Mouse (Mus musculus): ENCODE measurements around the gene Lsm3.

The Lsm3 gene

DNA sequence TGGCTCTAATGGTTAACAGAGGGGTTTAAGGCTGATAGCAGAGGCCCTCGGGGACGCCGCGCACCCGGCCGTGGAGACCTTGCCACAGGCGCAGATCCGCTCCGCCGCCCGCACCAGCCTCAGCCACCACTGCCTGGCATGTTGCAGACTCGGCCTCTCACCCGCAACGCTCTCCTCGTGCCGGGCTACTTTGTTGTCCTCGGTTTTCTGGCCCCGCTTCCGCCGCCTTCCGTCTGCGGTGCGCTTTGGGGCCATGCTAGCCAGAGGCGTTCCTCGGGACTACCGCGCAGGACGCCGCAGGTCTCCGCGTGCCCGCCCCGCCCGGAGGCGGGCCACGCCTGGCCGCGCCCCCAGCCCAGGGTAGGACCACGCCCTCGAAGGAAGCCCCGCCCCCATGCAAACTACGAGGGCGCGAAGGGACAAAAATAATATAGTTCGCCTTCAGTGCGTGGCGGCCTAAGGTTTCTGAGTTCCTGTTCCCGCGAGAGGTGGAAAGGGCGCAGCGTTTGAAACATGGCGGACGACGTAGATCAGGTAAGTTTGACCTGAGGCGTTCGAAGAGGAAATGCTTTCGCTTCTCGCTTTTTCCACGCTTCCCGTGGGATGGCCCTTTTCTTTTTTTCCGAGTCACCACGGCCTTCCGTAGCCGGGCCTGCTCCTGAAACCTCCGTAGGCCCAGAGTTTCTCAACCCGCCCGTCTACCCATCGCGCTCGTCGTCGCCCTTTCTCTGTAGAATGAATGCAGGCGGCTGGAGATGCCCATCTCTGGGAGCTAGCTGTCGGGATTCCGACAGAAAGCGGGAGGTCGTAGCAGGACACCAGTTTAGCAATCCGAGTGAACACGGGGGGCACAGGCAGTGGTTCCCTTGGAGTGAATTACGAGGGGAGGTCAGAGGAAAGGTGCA lies at the start of gene Lsm3, which contains the start of gene Xpc:
Gene Lsm3, plus strand, starts transcription at position 384 of the 905 bp plus-strand sequence.
Gene Xpc, minus strand, starts transcription at position 344 of the 905 bp plus-strand sequence.
- DNase-seq (ENCODE audit: low read depth, low spot score) = peak; percentile 98

- DNase-seq (ENCODE audit: low read depth, low spot score) = no peak
Measured at GRCm38 (mm10) chr6:91467106-91467505, 48.6 kb upstream of the Lsm3 start.

GRCm38 (mm10) chr6:91470712-91471111 lies 45.0 kb upstream of the Lsm3 start:
- no peak for DNase-seq (ENCODE audit: low read depth, low spot score)

DNA sequence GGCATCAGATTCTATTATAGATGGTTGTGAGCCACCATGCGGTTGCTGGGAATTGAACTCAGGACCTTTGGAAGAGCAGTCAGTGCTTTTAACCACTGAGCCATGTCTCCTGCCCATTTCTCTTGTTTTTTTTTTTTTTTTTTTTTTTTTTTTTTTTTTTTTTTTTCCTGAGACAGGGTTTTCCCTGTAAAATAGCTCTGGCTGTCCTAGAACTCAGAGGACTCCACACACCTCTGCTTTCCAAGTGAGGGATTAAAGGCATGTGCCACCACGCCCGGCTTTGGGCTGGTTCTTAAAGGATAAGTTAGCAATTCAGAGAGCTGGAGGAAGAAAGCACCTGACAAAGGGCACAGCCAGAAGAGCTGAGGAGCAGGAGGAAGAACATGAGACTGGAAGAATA lies 44.3 kb upstream of the Lsm3 start:
- DNase-seq (ENCODE audit: low read depth, low spot score) = peak; percentile 27

- DNase-seq (ENCODE audit: low read depth, low spot score) = peak; percentile 63
Measured at GRCm38 (mm10) chr6:91472319-91472718, 43.4 kb upstream of the Lsm3 start.

GRCm38 (mm10) chr6:91472868-91473804 lies 42.6 kb upstream of the Lsm3 start, which contains the start of the genes Chchd4 and Tmem43:
Chchd4 (minus strand) TSS chr6:91473546.
Tmem43 (plus strand) TSS chr6:91473703.
- DNase-seq (ENCODE audit: low read depth, low spot score) = peak; percentile 100

DNA sequence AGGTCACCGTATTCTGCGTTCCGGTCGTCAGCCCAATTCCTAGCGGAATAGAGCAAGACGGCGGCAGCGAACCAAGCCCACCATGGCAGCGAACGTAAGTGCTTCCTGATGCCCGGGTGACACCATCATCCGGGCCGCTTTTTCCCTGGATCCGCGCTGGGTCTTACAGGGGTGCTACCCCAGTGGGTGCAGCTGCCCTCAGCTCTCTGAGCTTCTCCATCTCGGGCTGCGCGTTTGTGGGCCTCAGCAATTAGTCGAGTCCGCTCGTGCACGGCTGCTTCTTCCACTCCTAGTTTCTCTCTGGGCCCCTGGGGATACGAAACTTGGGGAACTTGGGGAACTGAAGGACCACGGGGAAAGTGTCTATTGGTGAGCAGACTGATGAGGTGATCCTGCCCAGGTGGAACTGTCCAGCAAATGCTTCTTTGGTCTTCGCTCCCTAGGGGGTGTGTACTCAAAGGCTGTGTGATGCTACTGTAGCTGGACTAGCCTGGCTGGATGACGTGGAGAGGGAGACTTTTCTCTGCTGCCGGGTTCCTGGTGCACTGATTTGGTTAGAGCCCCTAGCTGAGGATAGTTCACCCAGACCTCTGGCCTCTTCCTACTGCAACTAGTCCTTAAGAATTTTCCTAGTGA lies 41.8 kb upstream of the Lsm3 start:
- peak; percentile 56 for DNase-seq (ENCODE audit: low read depth, low spot score)

DNA sequence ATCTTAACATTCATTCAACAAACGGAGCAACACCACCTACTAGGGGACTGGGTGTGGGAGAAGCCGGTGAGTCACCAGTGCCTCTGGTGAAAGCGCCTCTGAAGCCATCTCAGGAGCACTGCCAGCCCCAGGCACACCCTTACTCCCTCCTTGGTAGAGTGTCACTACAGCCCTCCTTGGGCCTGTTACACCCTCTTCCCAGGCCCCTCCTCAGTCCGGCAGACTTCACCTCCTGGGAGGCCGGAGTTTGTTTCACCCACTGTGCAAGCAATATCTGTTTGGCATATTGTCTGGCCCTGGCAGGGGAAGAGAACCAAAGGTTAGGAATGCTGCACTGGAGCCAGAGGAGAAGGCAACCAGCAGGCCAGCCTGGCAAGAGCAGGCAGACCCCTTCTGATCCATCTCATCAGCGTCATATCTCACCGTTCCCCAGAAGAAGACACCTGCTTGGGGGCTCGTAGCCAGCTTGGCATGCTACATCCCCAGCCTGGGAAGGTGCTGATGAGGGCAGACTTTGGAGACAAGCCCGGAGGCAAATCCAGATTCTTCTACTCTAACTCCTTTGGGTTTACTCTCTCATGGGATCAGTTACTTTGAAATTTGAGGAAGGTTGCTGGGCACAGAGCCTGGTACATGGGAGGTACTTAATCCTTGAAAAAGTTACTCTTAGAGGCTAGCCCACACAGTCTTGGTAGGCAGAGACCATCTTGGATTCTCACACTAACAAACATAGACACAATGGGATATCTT lies 41.1 kb upstream of the Lsm3 start:
- peak; percentile 22 for DNase-seq (ENCODE audit: low read depth, low spot score)

GRCm38 (mm10) chr6:91476541-91476940 lies 39.2 kb upstream of the Lsm3 start:
- DNase-seq (ENCODE audit: low read depth, low spot score) = peak; percentile 33

- no peak for DNase-seq (ENCODE audit: low read depth, low spot score)
Measured at GRCm38 (mm10) chr6:91483371-91483770, 32.4 kb upstream of the Lsm3 start.

GRCm38 (mm10) chr6:91486736-91487453 lies 28.8 kb upstream of the Lsm3 start:
- no peak for DNase-seq (ENCODE audit: low read depth, low spot score)

DNA sequence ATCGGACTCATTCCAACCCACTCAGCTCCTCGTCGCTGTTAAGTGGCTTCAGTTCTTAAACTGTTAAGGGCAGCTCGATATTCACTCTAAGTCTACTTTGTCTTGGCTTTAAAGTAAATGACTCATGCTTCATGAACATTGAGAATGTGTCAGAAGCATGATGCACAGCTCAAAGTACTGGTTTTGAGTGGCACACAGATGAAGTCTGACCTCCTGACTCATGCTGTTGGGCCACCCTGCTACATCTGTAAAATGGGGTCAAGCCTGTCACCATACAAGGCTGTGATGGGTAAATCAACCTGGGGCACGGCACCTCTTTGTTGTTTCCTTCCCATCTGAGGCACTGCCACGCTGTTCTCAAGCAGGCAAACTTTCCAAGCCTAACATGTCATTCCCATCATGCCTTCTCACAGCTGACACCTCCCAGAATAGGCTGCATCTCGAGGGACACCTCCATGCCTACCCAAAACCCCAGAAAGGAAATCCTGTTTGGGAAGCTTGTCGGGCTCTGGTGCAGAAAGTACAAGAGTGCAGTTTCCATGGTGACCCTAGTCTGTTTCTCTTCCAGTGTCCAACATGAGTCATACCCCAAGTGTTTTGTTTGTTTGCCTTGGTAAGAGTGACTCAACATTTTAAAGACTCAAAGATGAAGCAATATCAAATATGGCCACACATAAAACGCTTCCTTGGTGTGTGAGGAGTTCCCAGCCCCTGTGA lies 27.1 kb upstream of the Lsm3 start:
- DNase-seq (ENCODE audit: low read depth, low spot score) = no peak

DNA sequence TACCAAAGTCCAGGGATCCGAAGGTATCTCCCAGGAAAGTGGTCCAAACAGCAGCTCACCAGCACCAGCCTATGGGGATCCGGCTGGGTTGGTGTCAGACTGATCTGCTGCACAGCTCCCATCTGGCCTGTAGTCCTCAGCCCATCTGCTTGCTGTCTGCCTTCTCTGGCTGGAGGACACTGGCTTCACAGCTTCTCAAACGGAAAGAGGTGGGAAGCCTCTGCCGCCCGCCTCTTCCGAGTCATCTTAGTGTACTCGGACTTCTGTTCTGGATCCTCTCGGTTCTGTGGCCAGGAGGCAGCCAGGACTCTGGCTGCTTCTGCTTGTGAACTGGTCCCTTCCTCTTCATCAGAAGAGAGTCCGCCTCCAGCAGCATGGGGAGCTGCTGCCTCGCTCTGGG lies 25.9 kb upstream of the Lsm3 start:
- DNase-seq (ENCODE audit: low read depth, low spot score) = no peak

GRCm38 (mm10) chr6:91491004-91491403 lies 24.7 kb upstream of the Lsm3 start:
- DNase-seq (ENCODE audit: low read depth, low spot score) = no peak

DNA sequence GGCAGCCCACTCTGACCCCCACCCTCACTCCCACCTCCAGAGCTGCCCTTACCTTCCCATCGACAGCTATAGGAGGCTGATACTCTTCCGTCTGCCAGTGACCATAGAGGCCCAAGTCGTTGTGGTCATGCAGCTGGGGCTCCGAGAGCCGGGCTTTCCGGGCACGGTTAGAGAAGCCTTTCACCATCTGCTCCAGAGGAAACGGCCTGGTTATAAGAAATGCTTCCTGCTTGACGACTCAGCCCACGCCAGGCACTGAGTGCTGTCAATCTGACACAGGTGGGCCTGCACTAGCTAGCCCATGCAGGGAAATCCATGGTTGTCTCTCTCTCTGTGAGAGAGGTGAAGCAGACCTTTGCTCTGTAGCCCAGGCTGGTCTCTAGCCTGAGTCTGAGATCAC lies 22.7 kb upstream of the Lsm3 start:
- DNase-seq (ENCODE audit: low read depth, low spot score) = no peak

- DNase-seq (ENCODE audit: low read depth, low spot score) = no peak
Measured at GRCm38 (mm10) chr6:91494526-91494925, 21.2 kb upstream of the Lsm3 start.

GRCm38 (mm10) chr6:91503302-91503701 lies 12.4 kb upstream of the Lsm3 start:
- DNase-seq (ENCODE audit: low read depth, low spot score) = no peak

- no peak for DNase-seq (ENCODE audit: low read depth, low spot score)
Measured at GRCm38 (mm10) chr6:91506036-91506435, 9.7 kb upstream of the Lsm3 start.

- DNase-seq (ENCODE audit: low read depth, low spot score) = no peak
Measured at GRCm38 (mm10) chr6:91508041-91508440, 7.7 kb upstream of the Lsm3 start.

- DNase-seq (ENCODE audit: low read depth, low spot score) = peak; percentile 64
Measured at GRCm38 (mm10) chr6:91509326-91509725, 6.4 kb upstream of the Lsm3 start.

Measured in ES-CJ7 (cell line).